Mouse (Mus musculus): ENCODE measurements at regions not wholly inside any gene's neighbourhood (a gene's known extent, or its start where the extent isn't known, plus 50 kb on each side); places are given as distances from the start of the nearest gene placed in this dataset.

GRCm38 (mm10) chr3:7257591-7257990 lies 637.3 kb upstream of the 1700008P02Rik start:
- dilution Hi-C loops (cut with MboI; ENCODE audit: extremely low pct_ligation_motif_present, extremely low pct_unique_long_range_greater_than_20kb, low sequenced_read_pairs) = no loop called here
- no peak for TF ChIP-seq SMC3 (IDR thresholded peaks at IDR 0.05; ENCODE audit: low read depth, low read length)
- no peak for TF ChIP-seq SIN3A (IDR thresholded peaks at IDR 0.05; ENCODE audit: low read length)
- no peak for TF ChIP-seq HCFC1 (IDR thresholded peaks at IDR 0.05; ENCODE audit: low read depth, low read length)
- no peak for TF ChIP-seq TBP (conservative IDR thresholded peaks at IDR 0.05; ENCODE audit: low read depth, low read length)
- no peak for TF ChIP-seq MAZ (IDR thresholded peaks at IDR 0.05; ENCODE audit: low read depth, low read length)
- TF ChIP-seq CTCF (conservative IDR thresholded peaks at IDR 0.05 in 1 of 2, IDR thresholded peaks at IDR 0.05 in 1 of 2; ENCODE audit: low read depth in 2 of 2, low read length in 2 of 2) = no peak
- no peak for TF ChIP-seq E2F4 (IDR thresholded peaks at IDR 0.05; ENCODE audit: insufficient replicate concordance, low read depth, low read length)
- no peak for TF ChIP-seq MEF2A (IDR thresholded peaks at IDR 0.05; ENCODE audit: borderline replicate concordance, low read depth, low read length)
- no peak overlapping the region for H3K27ac ChIP-seq (ENCODE audit: insufficient read depth, low read depth)

GRCm38 (mm10) chr3:7248337-7248736 lies 628.1 kb upstream of the 1700008P02Rik start:
- Histone ChIP-seq H3K27me3 (replicated peaks) (no peaks in the 10 kb centered on the region), H3K9me3 (replicated peaks; ENCODE audit: low read length) (no peaks in the 10 kb centered on the region), H3K4me2 (ENCODE audit: insufficient read depth, low read depth, poor library complexity, severe bottlenecking) (peak overlapping the region; percentile 16; the same call in 1 of the 2 replicates), H3K4me3 (replicated peaks in 1 of 3; ENCODE audit: low read depth in 2 of 3, low read length in 2 of 3, poor library complexity in 1 of 3) (no peak overlapping the region), H3K9ac (ENCODE audit: insufficient read depth, low read depth) (no peak overlapping the region), H3K4me1 (ENCODE audit: control insufficient read depth in 1 of 2, insufficient read depth in 2 of 2) (peaks cover 0 to 7% of the 10 kb centered on the region in 2 experiments; a peak in 2 of 4 replicates), H3K36me3 (replicated peaks in 1 of 2; ENCODE audit: control insufficient read depth in 1 of 2, insufficient read depth in 1 of 2, low read length in 1 of 2) (no peaks in the 10 kb centered on the region), H3K79me2 (replicated peaks; ENCODE audit: control insufficient read depth, extremely low read depth, insufficient read depth, poor library complexity, severe bottlenecking) (no peaks in the 10 kb centered on the region), H3K27ac (ENCODE audit: insufficient read depth, low read depth) (no peak overlapping the region)
- TF ChIP-seq ZMIZ1 (IDR thresholded peaks at IDR 0.05; ENCODE audit: low read depth, low read length) = no peak
- peak; percentile 50; the same call in 1 of the 2 replicates for TF ChIP-seq NRF1 (IDR thresholded peaks at IDR 0.05; ENCODE audit: low read depth, low read length)
- peak; percentile 75; the same call in 1 of the 2 replicates for TF ChIP-seq IRF4 (IDR thresholded peaks at IDR 0.05; ENCODE audit: low read depth, low read length)
- TF ChIP-seq EP300 (IDR thresholded peaks at IDR 0.05; ENCODE audit: low read length) = peak; percentile 77; the same call in 1 of the 2 replicates
- TF ChIP-seq MAX (IDR thresholded peaks at IDR 0.05; ENCODE audit: low read length) = 0 out of 2 replicates have a peak, but pooled peaks have one; percentile 28
- no peak for TF ChIP-seq UBTF (IDR thresholded peaks at IDR 0.05; ENCODE audit: low read depth, low read length)
- TF ChIP-seq MEF2A (IDR thresholded peaks at IDR 0.05; ENCODE audit: borderline replicate concordance, low read depth, low read length) = no peak
- TF ChIP-seq ELF1 (IDR thresholded peaks at IDR 0.05; ENCODE audit: low read depth, low read length) = no peak
- 0 out of 2 replicates have a peak, but pooled peaks have one; percentile 40 for TF ChIP-seq RCOR1 (conservative IDR thresholded peaks at IDR 0.05; ENCODE audit: low read depth, low read length)
- TF ChIP-seq ZNF384 (IDR thresholded peaks at IDR 0.05; ENCODE audit: low read depth, low read length) = no peak
- peak; percentile 64; the same call in 1 of the 2 replicates for TF ChIP-seq JUND (conservative IDR thresholded peaks at IDR 0.05; ENCODE audit: low read depth, low read length)
- TF ChIP-seq JUN (IDR thresholded peaks at IDR 0.05; ENCODE audit: insufficient read depth, low read depth, low read length) = peak; percentile 47; the same call in 1 of the 2 replicates
- no peak for TF ChIP-seq CHD1 (IDR thresholded peaks at IDR 0.05; ENCODE audit: low read depth, low read length)
- TF ChIP-seq ZKSCAN1 (IDR thresholded peaks at IDR 0.05; ENCODE audit: borderline replicate concordance, low read depth, low read length) = no peak
- in situ Hi-C loops (cut with MboI; ENCODE audit: low pct_ligation_motif_present, low pct_unique_long_range_greater_than_20kb, low sequenced_read_pairs) (no loop called here), dilution Hi-C loops (cut with MboI; ENCODE audit: extremely low pct_ligation_motif_present, extremely low pct_unique_long_range_greater_than_20kb, low sequenced_read_pairs) (no loop called here)
- peak; percentile 44 for DNase-seq (ENCODE audit: extremely low read depth)

More at GRCm38 (mm10) chr3:7257591-7257990, 637.3 kb upstream of the 1700008P02Rik start:
- no peaks in the 10 kb centered on the region for H3K27me3 ChIP-seq (replicated peaks)
- no peaks in the 10 kb centered on the region for H3K9me3 ChIP-seq (replicated peaks; ENCODE audit: low read length)
- no peak overlapping the region for H3K4me3 ChIP-seq (replicated peaks in 1 of 3; ENCODE audit: low read depth in 2 of 3, low read length in 2 of 3, poor library complexity in 1 of 3)
- no peak overlapping the region for H3K4me2 ChIP-seq (ENCODE audit: insufficient read depth, low read depth, poor library complexity, severe bottlenecking)
- no peak for DNase-seq (ENCODE audit: extremely low read depth)
- H3K36me3 ChIP-seq (replicated peaks in 1 of 2; ENCODE audit: control insufficient read depth in 1 of 2, insufficient read depth in 1 of 2, low read length in 1 of 2) = no peaks in the 10 kb centered on the region
- H3K9ac ChIP-seq (ENCODE audit: insufficient read depth, low read depth) = no peak overlapping the region
- H3K79me2 ChIP-seq (replicated peaks; ENCODE audit: control insufficient read depth, extremely low read depth, insufficient read depth, poor library complexity, severe bottlenecking) = no peaks in the 10 kb centered on the region
- H3K4me1 ChIP-seq (ENCODE audit: control insufficient read depth in 1 of 2, insufficient read depth in 2 of 2) = peaks cover 0 to 8% of the 10 kb centered on the region in 2 experiments; a peak in 2 of 4 replicates
- in situ Hi-C loops (cut with MboI; ENCODE audit: low pct_ligation_motif_present, low pct_unique_long_range_greater_than_20kb, low sequenced_read_pairs) = no loop called here

Measured in CH12.LX (cell line).